Mouse (Mus musculus) testis, postnatal 14 days (tissue): ENCODE measurements at regions not wholly inside any gene's neighbourhood (a gene's known extent, or its start where the extent isn't known, plus 50 kb on each side); places are given as distances from the start of the nearest gene placed in this dataset.
"Not testable (repeated sequence)": the region's sequence is repeated elsewhere in the genome, so short reads cannot be mapped to it uniquely, and the experiment has no call there.

ENCODE experiments used
- DNase-seq: peaks from one replicate; pipeline ENCODE4 v3.0.0; 2021; ENCODE audit warnings: low spot score

DNA sequence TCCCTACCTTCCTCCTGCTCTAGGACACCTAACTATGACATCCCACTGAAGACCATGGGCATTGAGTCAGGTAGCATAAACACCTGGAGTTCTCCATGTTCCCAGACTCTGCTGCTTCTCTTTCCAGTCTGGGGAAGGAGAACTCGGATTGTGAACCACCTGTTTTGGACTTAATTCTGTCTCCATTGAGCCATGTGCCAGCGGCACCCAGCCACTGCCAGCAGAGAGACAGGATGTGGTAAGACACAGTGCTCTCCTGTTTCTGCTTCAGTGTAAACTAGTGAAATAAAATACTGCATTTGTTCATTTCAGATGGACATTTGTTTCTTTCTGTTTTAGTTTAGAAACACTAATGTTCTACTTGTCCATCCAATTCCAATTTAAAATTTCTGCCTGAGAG, 168.1 kb upstream of the Arhgap18 start:
- DNase-seq, result no peak

DNA sequence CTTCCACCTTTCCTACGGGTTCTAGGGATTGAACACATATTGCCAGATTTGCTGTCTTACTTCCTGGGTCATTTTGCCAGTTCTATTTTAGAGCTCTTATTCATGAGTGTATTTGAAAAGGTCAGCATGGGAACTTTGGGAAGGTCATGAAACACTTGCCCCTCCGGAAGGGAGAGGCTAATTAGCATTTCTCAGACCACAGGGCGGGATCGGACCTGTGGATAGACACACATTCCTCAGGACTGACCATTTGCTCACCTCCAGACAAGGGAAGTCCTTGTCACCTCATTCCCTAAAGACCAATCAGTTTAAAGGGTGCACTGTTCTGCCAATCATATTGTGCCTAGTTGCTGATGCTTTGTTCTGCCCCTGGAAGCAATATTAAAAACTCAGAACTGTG, 146.1 kb upstream of the Arhgap18 start:
- not testable (repeated sequence) for DNase-seq

DNA sequence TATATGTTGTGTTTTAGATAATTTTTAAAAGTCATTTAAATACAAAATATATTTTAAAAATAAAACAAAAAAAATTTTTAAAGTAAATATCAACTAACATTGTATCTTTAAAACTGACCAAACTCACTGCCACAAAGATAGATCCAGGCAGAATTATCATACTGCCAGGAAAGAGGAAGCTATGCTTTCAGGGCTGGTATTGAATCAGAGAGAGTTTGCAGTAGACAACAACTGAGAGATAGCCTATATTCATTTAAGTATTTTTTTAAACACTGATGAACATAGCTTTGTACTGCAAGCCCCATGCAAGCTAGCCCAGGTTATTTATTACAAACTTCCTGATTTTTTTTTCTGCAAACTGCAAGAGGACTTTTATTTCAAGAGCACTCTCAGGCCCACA, 142.0 kb upstream of the Arhgap18 start:
- no peak for DNase-seq

DNA sequence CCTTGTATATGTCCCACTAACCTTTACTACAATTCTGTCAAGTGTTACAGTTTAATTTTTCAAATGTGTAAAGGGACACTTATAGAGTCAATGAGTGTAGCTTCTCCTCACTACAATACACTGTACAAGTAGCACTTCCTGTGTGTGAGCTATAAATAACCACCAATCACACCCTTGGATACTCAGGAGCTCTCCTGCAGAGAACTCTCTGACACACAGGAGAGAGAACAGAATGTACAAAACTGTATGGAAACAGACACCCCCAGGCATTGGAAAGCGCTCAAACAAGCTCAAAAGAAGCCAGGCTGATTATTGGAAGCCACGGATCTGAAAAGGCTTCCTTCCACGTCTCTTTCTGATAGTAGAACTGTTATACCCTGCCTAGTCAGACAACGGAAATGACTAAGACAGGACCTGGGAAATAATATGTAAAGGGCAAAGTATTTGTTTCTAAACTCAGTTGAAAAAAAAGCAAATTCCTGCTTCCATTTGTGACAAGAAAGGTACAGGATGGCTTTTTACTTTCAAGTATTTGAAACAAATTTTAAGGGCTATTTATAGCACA, 122.9 kb upstream of the Arhgap18 start:
- no peak for DNase-seq

DNA sequence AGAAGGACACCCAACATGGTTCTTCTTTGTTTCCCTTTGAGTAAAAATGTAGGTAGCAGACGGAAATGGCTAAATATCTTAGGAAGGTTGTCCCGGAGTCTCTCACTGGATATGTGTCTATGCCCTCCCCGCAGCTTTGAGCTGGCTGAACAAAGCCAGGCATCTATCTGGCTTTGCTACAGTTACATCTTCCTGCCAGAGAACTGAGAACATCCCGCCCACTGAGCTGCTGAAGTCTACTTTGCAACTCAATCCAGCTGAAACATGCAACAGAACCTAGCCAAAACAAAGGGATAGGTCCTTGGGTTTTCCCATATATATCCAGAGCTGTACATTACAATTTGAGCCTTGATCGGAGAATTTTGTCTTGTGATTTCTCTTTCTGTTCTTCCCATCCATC, 121.0 kb upstream of the Arhgap18 start:
- DNase-seq, result peak; percentile 9

DNA sequence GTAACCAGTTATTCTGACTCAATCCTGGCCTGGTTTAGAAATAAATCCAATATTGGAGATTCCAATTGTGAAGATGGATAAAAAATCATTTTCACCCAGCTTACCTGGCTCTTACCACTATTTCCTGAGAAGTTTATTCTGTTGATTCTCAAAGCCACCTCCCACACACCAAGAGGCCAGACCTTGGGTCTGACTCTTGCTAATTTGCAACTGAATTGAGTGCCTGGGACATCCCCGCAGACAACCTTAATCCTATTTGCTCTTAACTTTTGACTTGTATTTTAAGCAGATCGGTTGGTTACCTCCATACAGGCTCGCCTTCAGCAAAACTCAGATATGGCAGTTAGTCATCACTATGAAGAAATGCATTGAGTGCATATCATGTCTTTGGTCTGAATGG, 115.8 kb upstream of the Arhgap18 start:
- DNase-seq, result no peak

DNA sequence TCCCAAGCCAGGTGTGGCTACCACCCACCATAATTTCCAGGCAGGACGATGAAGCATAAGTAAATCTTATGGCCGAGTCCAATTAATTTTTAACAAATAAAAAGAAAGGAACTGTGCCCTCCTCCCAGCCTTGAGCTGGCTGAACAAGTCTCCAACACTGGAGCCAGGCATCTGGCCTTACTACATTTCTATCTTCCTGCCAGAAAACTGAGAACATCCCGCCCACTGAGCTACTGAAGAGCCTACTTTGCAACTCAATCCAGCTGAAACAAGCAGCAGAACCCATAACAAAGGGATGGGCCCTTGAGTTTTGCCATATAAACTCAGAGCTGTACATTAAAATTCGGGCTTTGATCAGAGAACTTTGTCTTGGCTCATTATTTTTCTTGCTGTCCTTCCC, 115.2 kb upstream of the Arhgap18 start:
- DNase-seq, result no peak

DNA sequence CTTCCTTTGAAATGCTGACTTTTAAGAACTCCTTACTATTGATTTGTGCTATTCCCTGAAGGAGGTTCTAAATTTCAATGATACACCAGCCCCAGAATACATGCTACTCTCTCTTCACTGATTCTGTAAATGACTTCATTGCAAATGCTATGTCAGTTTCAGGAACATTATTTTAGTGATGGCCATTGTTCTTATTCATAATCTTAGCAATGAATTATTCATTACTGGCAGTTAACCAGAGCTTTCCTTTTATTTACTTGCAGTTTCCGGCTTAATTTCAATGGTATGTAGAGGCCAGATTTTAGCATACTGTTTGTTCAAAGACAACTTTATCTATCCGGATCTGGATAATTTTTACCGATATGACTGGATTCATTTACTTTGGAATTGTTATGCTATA, 114.1 kb upstream of the Arhgap18 start:
- DNase-seq, result no peak

DNA sequence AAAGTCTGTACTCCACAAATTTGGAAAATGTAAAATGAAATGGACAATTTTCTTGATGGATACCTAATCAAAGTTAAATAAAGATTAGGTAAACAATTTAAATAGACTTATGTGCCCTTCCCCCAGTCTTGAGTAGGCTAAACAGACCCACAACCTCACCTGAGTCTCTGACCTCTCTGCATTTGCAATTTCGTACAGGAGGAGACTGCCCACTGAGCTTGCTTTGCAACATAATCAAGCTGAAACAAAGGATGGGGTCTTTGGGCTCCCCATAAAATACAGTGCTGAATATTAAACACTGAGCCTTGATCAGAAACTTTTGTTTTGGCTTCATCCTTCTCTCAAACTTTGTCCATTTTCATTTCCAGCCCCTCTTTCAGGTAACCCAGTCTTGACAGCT, 100.1 kb upstream of the Arhgap18 start:
- no peak for DNase-seq

DNA sequence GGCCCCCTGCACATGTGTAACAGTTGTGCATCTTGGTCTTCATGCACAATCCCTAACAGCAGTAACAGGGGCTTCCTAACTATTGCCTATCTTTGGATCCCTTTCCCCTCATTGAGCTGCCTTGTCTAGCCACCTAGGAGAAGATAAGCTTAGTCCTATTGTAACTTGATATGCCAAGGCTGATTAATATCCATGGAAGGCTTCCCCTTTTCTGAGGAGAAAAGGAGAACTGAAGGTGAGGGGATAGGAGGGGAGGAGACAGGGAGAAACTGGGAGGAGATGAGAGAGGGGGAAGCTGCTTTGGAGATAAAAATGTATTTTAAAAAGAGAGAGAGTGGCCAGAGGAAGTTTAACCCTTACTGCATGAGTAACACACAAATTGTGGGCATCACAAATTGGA, 89.0 kb upstream of the Arhgap18 start:
- no peak for DNase-seq

DNA sequence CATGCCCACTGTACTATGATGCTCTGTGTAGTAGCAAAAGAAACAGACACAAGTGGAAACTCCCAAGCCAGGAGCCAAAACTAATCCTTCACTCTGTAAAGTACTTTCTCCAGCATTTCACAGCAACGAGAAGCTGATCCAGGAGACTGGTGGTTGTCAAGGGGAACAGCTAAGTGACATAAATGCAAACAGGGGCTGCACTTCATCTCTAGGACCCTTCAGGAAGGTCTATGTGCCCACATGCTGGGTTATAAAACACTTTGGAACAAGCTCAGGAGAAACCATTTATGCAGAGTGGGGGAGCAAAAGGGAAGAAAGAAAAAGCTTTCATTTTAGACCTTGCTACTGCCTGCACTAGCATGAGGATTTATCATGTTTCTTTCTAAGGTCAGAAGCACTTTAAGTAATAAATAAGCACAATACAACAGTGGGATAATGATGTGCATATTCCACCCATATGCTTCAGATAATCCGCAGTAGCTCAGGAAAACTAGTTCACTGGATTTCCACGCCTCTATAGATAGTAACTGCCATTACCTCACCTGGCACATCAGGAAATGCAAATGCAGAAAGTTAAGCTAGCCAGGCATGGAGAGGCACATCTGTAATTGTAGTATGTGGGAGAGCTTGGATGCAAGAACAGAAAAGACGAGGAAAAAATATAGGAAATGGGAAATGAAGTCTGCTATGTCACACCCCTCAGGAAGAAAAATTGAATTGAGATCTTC, 73.6 kb upstream of the Arhgap18 start:
- no peak for DNase-seq

DNA sequence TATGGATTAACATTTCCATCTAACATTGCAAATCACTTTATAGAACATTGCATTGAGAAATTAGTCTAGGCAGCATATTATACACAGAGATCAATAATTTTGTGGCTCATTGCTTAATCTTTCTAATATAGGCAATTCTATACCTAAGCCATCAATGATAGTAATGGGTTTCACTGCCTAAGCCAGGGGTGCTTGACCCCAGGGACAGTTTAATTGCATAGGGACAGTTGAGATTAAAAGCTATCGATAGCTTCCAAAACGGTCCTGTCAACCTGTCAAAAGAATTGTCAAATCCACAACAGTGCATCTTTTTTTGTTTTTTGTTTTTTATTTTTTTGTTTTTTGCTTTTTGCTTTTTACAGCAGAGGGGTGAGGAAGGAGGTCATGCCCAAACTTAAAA, 58.5 kb upstream of the Arhgap18 start:
- DNase-seq, result no peak

DNA sequence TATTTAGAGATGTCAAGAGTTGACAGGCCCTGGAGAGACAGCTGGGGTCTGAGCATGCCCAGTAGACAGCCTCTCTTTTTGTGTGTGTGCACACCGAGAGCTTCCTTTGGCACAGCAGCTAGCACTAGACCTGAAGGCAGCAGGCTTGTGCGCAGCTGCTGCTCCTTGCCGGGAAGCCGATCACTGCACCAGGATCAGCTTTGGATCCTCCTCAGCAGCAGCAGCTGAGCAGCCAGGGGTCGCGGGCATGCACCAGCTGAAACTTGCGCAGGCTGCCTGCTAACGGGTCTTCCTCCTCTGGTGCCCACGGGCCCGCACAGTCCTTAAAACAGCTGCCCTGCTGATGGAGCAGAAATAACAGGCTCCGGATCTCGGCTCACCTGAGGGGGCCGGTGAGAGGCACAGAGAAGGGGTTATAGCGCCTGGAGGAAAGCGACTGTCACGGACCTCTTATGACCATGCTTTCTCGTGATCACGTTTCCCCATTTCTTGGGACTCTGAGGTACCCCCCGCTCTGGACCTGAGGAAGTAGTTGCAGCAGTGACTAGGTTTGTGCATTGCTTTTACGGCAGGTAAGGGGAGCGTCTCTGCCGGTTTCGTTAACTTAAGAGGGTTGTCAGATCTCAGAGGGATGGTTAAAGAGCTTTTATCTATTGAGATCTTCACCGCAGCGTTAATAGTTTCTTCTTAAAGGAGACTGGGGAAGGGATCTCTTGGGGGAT, 57.8 kb upstream of the Arhgap18 start:
- no peak for DNase-seq
